Mouse (Mus musculus) kidney, adult 2 months (tissue): ENCODE results near the gene Hyou1. TPM values are rescaled to one million over a fixed set of nuclear protein-coding genes. Genes with fewer than 3 reads are reported as not detected.
"Not testable (repeated sequence)": the region's sequence is repeated elsewhere in the genome, so short reads cannot be mapped to it uniquely, and the experiment has no call there.

Experiments used
- DNase-seq: peaks from one replicate; pipeline ENCODE4 v3.0.0; 2021
- H3K27ac ChIP-seq: fragments of 200-500 bp; 2 replicates; pipeline ENCODE4 v1.5.1; 2012; ENCODE audit warnings: low read depth, low read length, control low read depth, inconsistent platforms; ENCODE audit not compliant: insufficient read depth
- H3K27me3 ChIP-seq: fragments of 200-500 bp; replicated peaks from 2 replicates; pipeline ENCODE4 v1.6.1; 2012; ENCODE audit warnings: mild to moderate bottlenecking, moderate library complexity, low read length, inconsistent platforms; ENCODE audit not compliant: control insufficient read depth, insufficient read depth
- H3K36me3 ChIP-seq: fragments of 200-500 bp; 2 replicates; pipeline ENCODE4 v1.6.1; 2012; ENCODE audit warnings: mild to moderate bottlenecking, moderate library complexity, low read length, inconsistent platforms; ENCODE audit not compliant: control insufficient read depth, insufficient read depth
- H3K4me1 ChIP-seq: fragments of 200-500 bp; 2 replicates; pipeline ENCODE4 v1.6.1; 2011; ENCODE audit warnings: low read length; ENCODE audit not compliant: control insufficient read depth, insufficient read depth
- H3K4me3 ChIP-seq: fragments of 200-500 bp; 2 replicates; pipeline ENCODE4 v1.5.1; 2011; ENCODE audit warnings: mild to moderate bottlenecking, low read depth, low read length, control low read depth; ENCODE audit not compliant: insufficient read depth
- CTCF ChIP-seq: fragments of 200-500 bp; conservative IDR thresholded peaks from 2 replicates; pipeline ENCODE4 v1.5.1; 2011; ENCODE audit warnings: low read depth, mild to moderate bottlenecking, control low read depth, low read length, moderate library complexity, mixed read lengths; ENCODE audit not compliant: insufficient read depth, insufficient read length
- POLR2A ChIP-seq: fragments of 200-500 bp; IDR thresholded peaks from one replicate; pipeline ENCODE4 v1.6.1; 2011; ENCODE audit warnings: low read depth, low read length, control low read depth
- WGBS: fragments of 180-500 bp; shearing (Covaris S2); methylation state at CpG from one replicate; pipeline ENCODE4 v1.1.7; 2018; 5-methylcytosine and 5-hydroxymethylcytosine counted together
- polyA plus RNA-seq: library from polyadenylated mRNA; depleted of rRNA; stranded (reverse); fragments of >200 nt; gene quantifications from 2 replicates; pipeline ENCODE4 v1.2.3, GENCODE M21; 2012

Hyou1 gene
- polyA plus RNA-seq, 1 experiment = 42.3 TPM

DNA sequence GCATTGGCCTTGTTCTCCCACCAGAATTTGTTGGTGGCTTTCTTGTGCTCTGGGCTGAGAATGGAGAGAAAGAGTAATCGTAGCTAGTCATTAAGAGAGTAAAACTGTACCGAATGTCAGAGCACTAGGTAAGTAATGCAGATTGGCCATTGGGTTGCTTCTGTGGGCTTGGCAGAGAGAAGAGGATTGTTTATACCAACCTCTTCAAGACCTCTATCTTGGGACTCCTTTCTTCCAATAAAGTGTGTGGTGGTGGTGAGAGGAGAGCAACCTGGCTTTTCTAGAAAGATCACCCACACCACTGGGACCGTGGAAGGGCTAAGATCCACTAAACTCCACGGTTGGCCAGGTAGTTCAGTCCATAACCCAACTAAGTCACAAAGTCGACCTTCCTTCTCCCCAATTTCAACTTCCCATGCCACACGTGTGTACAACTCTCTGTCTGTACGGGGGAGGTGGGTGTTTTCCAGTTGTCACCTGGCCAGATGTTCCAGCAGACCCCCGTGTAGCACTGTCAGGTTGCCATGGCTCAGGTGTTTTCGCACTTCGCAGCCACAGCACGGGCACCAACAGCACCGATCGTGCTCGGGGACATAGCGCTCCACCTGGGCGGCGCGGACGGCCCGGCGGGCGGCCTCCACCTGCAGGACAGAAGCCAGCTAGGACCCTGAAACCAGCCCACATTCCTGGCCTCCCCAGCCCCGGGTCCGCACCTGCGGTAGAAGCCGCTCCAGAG, 38.0 kb downstream of the Hyou1 start:
- TF ChIP-seq CTCF (no peak), POLR2A (no peak)
- no peak for DNase-seq
- peaks cover 4% of the 10 kb centered on the region; the same call in 1 of the 2 replicates for H3K4me1 ChIP-seq
- H3K36me3 ChIP-seq = no peaks in the 10 kb centered on the region; the same call in 1 of the 2 replicates
- no peaks in the 10 kb centered on the region for H3K27me3 ChIP-seq
- 3% methylated on average over 26 of the region's 26 CpGs for WGBS
- peak overlapping the region; percentile 40; the same call in 1 of the 2 replicates for H3K27ac ChIP-seq
- peak overlapping the region; percentile 71 for H3K4me3 ChIP-seq

DNA sequence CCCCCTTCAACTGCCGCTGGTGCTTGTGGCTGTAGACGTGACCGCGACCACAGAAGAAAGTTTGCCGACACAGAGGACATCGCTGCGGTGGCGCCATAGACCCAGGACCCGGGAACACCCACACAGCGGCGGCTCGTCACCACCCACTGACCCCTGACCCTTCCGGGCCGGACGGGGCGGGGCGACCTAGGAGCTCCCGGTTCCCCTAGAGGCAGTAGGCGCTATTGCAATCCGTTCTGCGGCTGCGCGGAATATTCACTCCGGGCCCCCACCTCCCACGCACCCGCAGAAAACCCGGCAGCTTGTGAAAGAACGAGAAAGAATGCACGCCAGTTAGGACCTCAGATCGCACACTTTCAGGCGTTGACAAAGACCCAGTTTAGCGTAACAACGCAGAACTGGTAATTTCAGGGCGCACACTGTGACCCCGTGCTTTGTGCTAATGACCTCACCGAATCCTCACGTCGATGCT, 38.6 kb downstream of the Hyou1 start:
- Histone ChIP-seq H3K27me3 (no peaks in the 10 kb centered on the region), H3K4me3 (peak overlapping the region; percentile 71), H3K4me1 (peaks cover 4% of the 10 kb centered on the region; the same call in 1 of the 2 replicates), H3K36me3 (no peaks in the 10 kb centered on the region; the same call in 1 of the 2 replicates), H3K27ac (peak overlapping the region; percentile 43; the same call in 1 of the 2 replicates)
- under 1% methylated on average over 38 of the region's 38 CpGs for WGBS
- peak; percentile 96 for DNase-seq
- TF ChIP-seq CTCF = peak; percentile 66
- TF ChIP-seq POLR2A = no peak

DNA sequence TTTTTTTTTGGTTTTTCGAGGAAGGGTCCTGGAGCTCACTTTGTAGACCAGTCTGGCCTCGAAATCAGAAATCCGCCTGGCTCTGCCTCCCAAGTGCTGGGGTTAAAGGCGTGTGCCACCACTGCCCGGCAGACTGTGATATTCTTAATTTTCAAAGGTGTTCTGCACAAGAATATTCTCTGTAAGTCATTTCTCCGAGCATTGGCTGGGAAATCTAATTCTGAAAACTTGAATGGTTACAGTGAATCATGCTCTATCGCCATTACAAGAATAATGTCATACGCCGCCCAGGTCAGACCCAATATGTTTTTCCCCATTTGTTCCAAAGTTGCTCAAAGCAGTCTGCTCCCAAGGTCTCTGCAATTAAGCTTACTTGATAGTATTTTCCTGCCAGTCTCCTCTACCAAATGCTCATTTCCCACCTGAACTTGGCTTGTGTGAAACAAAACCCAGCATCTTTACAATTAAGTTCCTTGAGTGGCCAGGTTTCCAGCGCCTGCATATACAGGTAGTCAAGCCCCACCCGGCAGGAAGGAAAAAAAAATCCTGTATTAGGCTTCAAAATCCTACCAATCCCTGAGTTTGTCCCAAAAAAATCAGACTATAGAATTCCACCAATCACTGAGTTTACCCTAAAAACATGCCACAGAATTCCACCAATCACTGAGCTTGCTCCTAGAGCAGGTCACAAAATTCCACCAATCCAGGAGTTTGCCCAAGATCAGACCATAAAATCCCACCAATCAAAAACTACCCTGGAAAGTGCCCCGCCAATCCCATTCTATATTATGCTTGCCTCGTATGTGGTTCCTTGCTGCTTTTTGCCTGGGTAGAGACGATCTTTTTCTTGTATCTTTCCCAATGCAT, 39.5 kb downstream of the Hyou1 start, which contains the start of gene Ccdc84:
TSS of gene Ccdc84 (minus strand) at position 51 of the 867 bp plus-strand sequence.
- DNase-seq = no peak
- Histone ChIP-seq H3K4me3 (peak within 1 kb of the TSS; percentile 71), H3K27ac (peak within 1 kb of the TSS; percentile 43; the same call in 1 of the 2 replicates), H3K4me1 (peaks cover 4% of the 10 kb centered on the region; the same call in 1 of the 2 replicates), H3K36me3 (no peaks in the 10 kb centered on the region), H3K27me3 (no peaks in the 10 kb centered on the region)
- TF ChIP-seq POLR2A (no peak), CTCF (no peak)
- 70% methylated on average over 14 of the region's 14 CpGs for WGBS

DNA sequence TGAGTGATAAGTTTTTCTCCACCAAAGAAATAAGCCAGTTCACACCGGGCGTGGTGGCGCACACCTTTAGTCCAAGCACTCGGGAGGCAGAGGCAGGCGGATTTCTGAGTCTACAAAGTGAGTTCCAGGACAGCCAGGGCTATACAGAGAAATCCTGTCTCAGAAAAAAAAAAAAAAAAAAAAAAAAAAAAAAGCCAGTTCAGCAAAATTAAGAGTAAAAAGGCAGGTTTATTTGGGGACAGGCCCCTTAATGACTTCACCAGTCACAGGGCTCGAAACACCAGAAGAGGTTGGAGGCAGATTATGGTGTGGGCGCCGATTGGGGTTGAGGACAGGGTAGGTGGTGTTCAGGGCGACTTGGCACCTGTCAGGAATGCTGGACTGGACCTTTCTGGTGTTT, 40.4 kb downstream of the Hyou1 start:
- 86% methylated on average over 9 of the region's 9 CpGs for WGBS
- H3K27ac ChIP-seq, DNase-seq, H3K4me3 ChIP-seq, H3K4me1 ChIP-seq, H3K36me3 ChIP-seq, H3K27me3 ChIP-seq: not testable (repeated sequence)

DNA sequence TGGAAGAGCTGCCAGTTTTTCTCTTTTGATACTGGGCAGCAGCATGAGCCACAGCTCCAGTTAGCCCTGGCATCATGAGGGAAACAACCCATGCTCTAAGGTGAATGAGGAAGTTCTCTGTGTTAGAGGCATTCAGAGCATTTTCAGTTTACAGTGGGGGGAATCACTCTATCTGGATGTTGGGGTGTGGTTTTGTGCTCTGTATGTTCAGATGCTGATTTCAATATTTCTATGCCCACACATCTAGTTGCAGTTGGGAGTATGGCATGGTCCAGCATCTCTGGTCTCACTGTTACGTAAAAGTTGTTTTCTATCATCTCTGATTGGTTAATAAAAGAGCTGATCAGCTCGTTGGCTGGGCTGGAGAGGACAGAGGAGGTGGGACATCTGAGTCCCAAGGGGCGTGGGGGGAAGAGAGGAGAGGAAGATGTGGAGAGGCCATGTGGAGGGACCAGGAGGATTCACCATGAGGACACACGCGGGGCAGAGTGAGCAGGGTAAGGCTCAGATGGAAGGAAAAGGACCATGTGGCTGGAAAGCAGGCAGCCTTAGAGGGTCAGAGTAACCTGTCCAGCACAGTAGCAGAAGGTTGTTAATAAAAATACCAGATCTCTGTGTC, 41.1 kb downstream of the Hyou1 start:
- TF ChIP-seq CTCF (no peak), POLR2A (no peak)
- 72% methylated on average over 5 of the region's 5 CpGs for WGBS
- H3K4me1 ChIP-seq = peaks cover 4% of the 10 kb centered on the region; the same call in 1 of the 2 replicates

DNA sequence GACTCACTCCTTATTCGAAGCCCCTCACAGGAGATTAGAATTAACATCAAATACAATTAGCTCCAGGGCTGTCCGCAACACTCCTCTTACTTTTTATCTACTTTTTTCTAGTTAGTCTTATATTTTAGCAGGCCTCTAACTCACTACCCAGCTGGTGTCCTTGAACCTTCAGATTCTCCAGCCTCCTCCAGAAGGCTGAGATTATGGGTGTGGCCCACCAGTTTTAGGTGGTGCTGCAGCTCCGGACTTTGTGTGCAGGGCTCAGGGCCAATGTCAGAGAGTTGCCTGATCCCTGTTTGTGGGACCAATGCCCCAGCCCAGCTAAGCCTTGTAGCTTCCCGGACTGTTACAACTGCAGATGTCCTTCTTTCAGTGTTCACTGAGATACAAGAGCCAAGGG, 44.3 kb downstream of the Hyou1 start:
- Histone ChIP-seq H3K4me1 (no peaks in the 10 kb centered on the region), H3K27me3 (no peaks in the 10 kb centered on the region), H3K36me3 (no peaks in the 10 kb centered on the region), H3K4me3 (no peak overlapping the region), H3K27ac (no peak overlapping the region)
- 89% methylated on average over 4 of the region's 4 CpGs for WGBS
- DNase-seq = no peak
- TF ChIP-seq CTCF = no peak
- no peak for TF ChIP-seq POLR2A

More for the DNA sequence above, 41.1 kb downstream of the Hyou1 start:
- H3K4me3 ChIP-seq = no peak overlapping the region
- no peaks in the 10 kb centered on the region for H3K36me3 ChIP-seq
- no peaks in the 10 kb centered on the region for H3K27me3 ChIP-seq
- no peak overlapping the region for H3K27ac ChIP-seq
- DNase-seq = no peak
